Mouse (Mus musculus): ENCODE data around the gene Sik3. TPM values are rescaled to one million over a fixed set of nuclear protein-coding genes. Genes with fewer than 3 reads are reported as not detected.

Sik3 gene
- polyA plus RNA-seq, 1 experiment from 2014 or later: 12.6 TPM

GRCm38 (mm10) chr9:46243122-46243521 is 230.5 kb downstream of the Sik3 start:
- Histone ChIP-seq H3K9me3 (no peaks in the 10 kb centered on the region), H3K4me1 (no peaks in the 10 kb centered on the region), H3K27me3 (peaks cover 21% of the 10 kb centered on the region), H3K4me3 (no peak overlapping the region), H3K9ac (replicated peaks) (no peak overlapping the region), H3K27ac (replicated peaks) (no peak overlapping the region), H3K4me2 (replicated peaks) (no peak overlapping the region), H3K36me3 (no peaks in the 10 kb centered on the region)
- WGBS: 85% methylated on average over 4 of the region's 4 CpGs
- no peak for ATAC-seq (ENCODE audit: low FRiP score, low read depth)

GRCm38 (mm10) chr9:46243584-46243983 is 231.0 kb downstream of the Sik3 start:
- no peak overlapping the region for H3K4me2 ChIP-seq (replicated peaks)
- peaks cover 24% of the 10 kb centered on the region for H3K27me3 ChIP-seq
- no peak overlapping the region for H3K27ac ChIP-seq (replicated peaks)
- H3K9me3 ChIP-seq: no peaks in the 10 kb centered on the region
- 53% methylated on average over 8 of the region's 8 CpGs for WGBS
- ATAC-seq (ENCODE audit: low FRiP score, low read depth): no peak
- H3K9ac ChIP-seq (replicated peaks): no peak overlapping the region
- no peaks in the 10 kb centered on the region for H3K4me1 ChIP-seq
- H3K4me3 ChIP-seq: no peak overlapping the region
- H3K36me3 ChIP-seq: no peaks in the 10 kb centered on the region

DNA sequence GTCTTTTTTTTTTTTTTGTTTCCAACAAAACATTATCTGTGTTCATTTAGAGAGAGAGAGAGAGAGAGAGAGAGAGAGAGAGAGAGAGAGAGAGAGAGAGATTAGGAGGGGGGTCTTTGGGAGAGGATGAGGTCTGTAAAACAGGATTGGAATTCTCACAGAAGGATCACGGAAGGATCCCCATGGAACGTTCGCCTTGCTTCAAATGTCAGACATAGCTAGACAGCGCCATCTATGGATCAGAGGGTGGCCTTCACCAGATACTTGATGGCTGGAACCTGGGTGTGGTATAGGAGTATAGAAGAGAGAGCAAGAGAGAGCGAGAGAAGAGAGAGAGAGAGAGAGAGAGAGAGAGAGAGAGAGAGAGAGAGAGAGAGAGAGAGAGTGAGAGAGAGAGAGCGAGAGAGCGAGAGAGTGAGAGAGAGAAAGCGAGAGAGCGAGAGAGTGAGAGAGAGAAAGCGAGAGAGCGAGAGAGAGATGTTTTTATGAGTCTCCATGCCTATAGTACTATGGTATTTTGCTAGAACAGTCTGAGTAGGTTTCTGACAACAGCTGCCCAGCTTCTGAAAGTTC is 234.2 kb downstream of the Sik3 start:
- no peak for ATAC-seq (ENCODE audit: low FRiP score, low read depth)
- H3K4me2 ChIP-seq (replicated peaks): peak overlapping the region; percentile 11; the same call in 1 of the 2 replicates

DNA sequence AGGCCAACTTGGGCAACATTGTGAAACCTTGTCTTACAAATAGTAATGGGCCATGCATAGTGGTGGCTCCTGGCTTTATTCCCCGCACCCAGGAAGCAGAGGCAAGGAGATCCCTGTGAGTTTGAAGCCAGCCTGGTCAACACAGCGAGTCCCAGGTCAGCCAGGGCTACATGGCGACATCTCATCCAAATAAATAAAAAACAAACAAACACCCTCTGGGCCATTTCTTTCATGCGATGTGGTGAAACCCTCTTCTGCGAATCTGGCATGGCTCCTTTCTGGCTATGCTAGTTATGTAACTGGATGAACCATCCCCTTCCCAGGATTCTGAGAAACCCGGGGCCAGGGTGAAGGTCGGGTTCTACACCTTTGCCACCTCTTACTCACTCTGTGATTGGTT is 243.6 kb downstream of the Sik3 start:
- H3K4me2 ChIP-seq (replicated peaks): no peak overlapping the region
- no peak for ATAC-seq (ENCODE audit: low FRiP score, low read depth)
- H3K9ac ChIP-seq (replicated peaks): no peak overlapping the region
- 90% methylated on average over 7 of the region's 7 CpGs for WGBS
- H3K9me3 ChIP-seq: no peaks in the 10 kb centered on the region
- no peak overlapping the region for H3K4me3 ChIP-seq
- H3K27ac ChIP-seq (replicated peaks): no peak overlapping the region
- no peaks in the 10 kb centered on the region; the same call in 1 of the 2 replicates for H3K4me1 ChIP-seq
- peaks cover 61% of the 10 kb centered on the region for H3K27me3 ChIP-seq
- H3K36me3 ChIP-seq: no peaks in the 10 kb centered on the region

More for the DNA sequence above, 234.2 kb downstream of the Sik3 start:
- WGBS: 30% methylated on average over 11 of the region's 11 CpGs
- no peak overlapping the region for H3K9ac ChIP-seq (replicated peaks)
- peaks cover 35% of the 10 kb centered on the region for H3K27me3 ChIP-seq
- no peaks in the 10 kb centered on the region for H3K36me3 ChIP-seq
- H3K4me1 ChIP-seq: no peaks in the 10 kb centered on the region
- no peaks in the 10 kb centered on the region for H3K9me3 ChIP-seq
- no peak overlapping the region for H3K4me3 ChIP-seq
- H3K27ac ChIP-seq (replicated peaks): no peak overlapping the region

DNA sequence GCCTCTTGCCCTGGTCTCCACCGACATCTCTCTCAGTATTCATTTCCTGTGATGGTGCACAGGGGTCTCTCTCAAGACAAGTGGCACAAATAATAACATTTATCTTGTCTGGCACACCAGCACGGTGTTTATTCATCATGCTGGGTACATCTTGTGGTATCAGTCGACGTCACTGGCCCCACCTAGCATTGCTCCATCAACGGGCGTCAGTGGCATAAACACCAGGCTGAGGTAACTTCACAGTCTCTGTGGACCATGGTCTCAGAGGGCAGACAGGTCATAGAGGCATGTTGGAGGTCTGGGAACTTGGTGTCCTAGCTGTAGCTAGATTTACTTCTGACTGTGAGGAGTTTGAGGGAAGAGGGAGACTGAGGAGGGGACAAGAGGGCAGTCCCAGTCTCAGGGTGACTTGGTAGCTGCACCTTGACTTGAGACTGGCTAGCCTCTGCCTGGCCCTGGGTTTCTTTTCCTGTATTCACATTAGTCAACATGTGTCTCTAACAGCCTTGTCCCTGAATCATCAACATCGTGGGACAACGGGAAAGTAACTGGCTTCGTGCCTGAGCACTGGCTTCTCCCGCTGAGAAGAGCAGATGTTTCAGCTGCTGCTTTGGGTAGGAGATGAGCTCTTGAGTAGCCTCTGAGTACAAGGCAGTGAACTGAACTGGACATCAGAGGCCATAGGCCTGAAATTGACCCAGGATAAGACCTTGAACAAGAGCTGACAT is 244.2 kb downstream of the Sik3 start:
- no peaks in the 10 kb centered on the region; the same call in 1 of the 2 replicates for H3K4me1 ChIP-seq
- H3K4me2 ChIP-seq (replicated peaks): no peak overlapping the region
- no peak overlapping the region for H3K4me3 ChIP-seq
- no peaks in the 10 kb centered on the region for H3K36me3 ChIP-seq
- ATAC-seq (ENCODE audit: low FRiP score, low read depth): no peak
- no peaks in the 10 kb centered on the region for H3K9me3 ChIP-seq
- H3K9ac ChIP-seq (replicated peaks): no peak overlapping the region
- peaks cover 54% of the 10 kb centered on the region for H3K27me3 ChIP-seq
- H3K27ac ChIP-seq (replicated peaks): no peak overlapping the region
- WGBS: 91% methylated on average over 10 of the region's 10 CpGs

DNA sequence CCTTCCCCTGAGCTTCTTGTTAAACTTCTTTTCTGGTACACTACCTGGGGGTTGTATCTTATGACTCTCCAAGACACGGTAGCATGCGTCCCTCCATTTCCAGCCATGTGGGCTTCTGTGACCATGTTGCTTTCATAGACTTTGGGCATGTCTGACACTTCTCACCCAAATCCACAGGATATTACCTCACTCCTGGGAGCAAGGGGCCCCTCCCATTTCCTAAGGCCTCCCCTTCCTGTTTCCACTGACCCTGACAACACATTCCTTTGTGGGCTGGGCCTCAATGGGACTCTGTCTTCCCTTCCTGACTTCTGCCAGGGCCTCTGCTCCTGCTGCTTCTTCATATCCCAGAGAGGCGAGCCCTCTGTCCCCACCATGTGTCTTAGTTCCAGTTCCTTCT is 244.9 kb downstream of the Sik3 start:
- Histone ChIP-seq H3K4me3 (no peak overlapping the region), H3K36me3 (no peaks in the 10 kb centered on the region), H3K4me2 (replicated peaks) (no peak overlapping the region), H3K27ac (replicated peaks) (no peak overlapping the region), H3K9ac (replicated peaks) (no peak overlapping the region), H3K4me1 (no peaks in the 10 kb centered on the region; the same call in 1 of the 2 replicates), H3K27me3 (peaks cover 51% of the 10 kb centered on the region), H3K9me3 (no peaks in the 10 kb centered on the region)
- WGBS: 83% methylated on average over 3 of the region's 3 CpGs
- ATAC-seq (ENCODE audit: low FRiP score, low read depth): no peak

GRCm38 (mm10) chr9:46259111-46259510 is 246.5 kb downstream of the Sik3 start:
- no peak overlapping the region for H3K9ac ChIP-seq (replicated peaks)
- 92% methylated on average over 6 of the region's 6 CpGs for WGBS
- no peak for ATAC-seq (ENCODE audit: low FRiP score, low read depth)

GRCm38 (mm10) chr9:46261131-46261530 is 248.5 kb downstream of the Sik3 start:
- ATAC-seq (ENCODE audit: low FRiP score, low read depth): no peak
- Histone ChIP-seq H3K9ac (replicated peaks) (no peak overlapping the region), H3K4me3 (no peak overlapping the region), H3K36me3 (no peaks in the 10 kb centered on the region), H3K4me1 (no peaks in the 10 kb centered on the region), H3K27me3 (peaks cover 37% of the 10 kb centered on the region), H3K9me3 (no peaks in the 10 kb centered on the region), H3K4me2 (replicated peaks) (no peak overlapping the region), H3K27ac (replicated peaks) (no peak overlapping the region)
- WGBS: 87% methylated on average over 7 of the region's 7 CpGs

More at GRCm38 (mm10) chr9:46259111-46259510, 246.5 kb downstream of the Sik3 start:
- Histone ChIP-seq H3K36me3 (no peaks in the 10 kb centered on the region), H3K4me2 (replicated peaks) (no peak overlapping the region), H3K27me3 (peaks cover 38% of the 10 kb centered on the region), H3K4me3 (no peak overlapping the region), H3K27ac (replicated peaks) (no peak overlapping the region), H3K9me3 (no peaks in the 10 kb centered on the region), H3K4me1 (no peaks in the 10 kb centered on the region; the same call in 1 of the 2 replicates)

GRCm38 (mm10) chr9:46268343-46268873 is 255.8 kb downstream of the Sik3 start, which contains the start of gene Apoa5:
Apoa5 (plus strand) TSS chr9:46268633.
- Histone ChIP-seq H3K27me3 (peaks cover 52% of the 10 kb centered on the region), H3K27ac (replicated peaks) (no peak within 1 kb of the TSS), H3K4me2 (replicated peaks) (no peak within 1 kb of the TSS), H3K36me3 (no peaks in the 10 kb centered on the region), H3K9me3 (no peaks in the 10 kb centered on the region), H3K4me3 (no peak within 1 kb of the TSS), H3K9ac (replicated peaks) (no peak within 1 kb of the TSS), H3K4me1 (peaks cover under 1% of the 10 kb centered on the region)
- 63% methylated on average over 7 of the region's 7 CpGs for WGBS
- no peak for ATAC-seq (ENCODE audit: low FRiP score, low read depth)

GRCm38 (mm10) chr9:46269125-46269524 is 256.5 kb downstream of the Sik3 start:
- Histone ChIP-seq H3K9me3 (no peaks in the 10 kb centered on the region), H3K4me2 (replicated peaks) (no peak overlapping the region), H3K27me3 (peaks cover 52% of the 10 kb centered on the region), H3K27ac (replicated peaks) (no peak overlapping the region), H3K4me1 (peaks cover 7% of the 10 kb centered on the region), H3K4me3 (no peak overlapping the region), H3K36me3 (no peaks in the 10 kb centered on the region), H3K9ac (replicated peaks) (no peak overlapping the region)
- ATAC-seq (ENCODE audit: low FRiP score, low read depth): no peak
- 79% methylated on average over 5 of the region's 5 CpGs for WGBS

DNA sequence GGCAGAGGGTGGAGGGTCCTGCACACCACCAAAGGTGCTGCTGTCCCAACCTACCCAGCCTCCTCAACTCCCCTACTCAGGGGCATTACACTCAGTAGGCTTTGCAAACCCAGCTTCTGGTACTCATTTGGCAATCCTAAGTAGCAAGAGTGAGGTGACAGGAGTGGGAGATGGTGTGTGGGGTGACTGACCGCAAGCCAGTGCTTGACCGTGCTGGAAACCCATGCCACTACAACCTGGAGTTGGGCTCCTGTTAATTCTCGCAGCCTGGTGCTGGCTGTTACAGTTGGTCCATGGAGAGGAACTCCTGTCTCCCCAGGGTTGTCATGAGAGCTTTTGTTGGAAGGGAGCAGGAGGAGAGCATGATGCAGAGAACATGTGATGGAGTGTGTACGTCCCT is 258.2 kb downstream of the Sik3 start:
- H3K4me2 ChIP-seq (replicated peaks): no peak overlapping the region
- no peaks in the 10 kb centered on the region for H3K9me3 ChIP-seq
- H3K36me3 ChIP-seq: peaks cover 8% of the 10 kb centered on the region
- H3K27me3 ChIP-seq: peaks cover 48% of the 10 kb centered on the region
- H3K9ac ChIP-seq (replicated peaks): no peak overlapping the region
- H3K4me1 ChIP-seq: peaks cover 10% of the 10 kb centered on the region
- H3K27ac ChIP-seq (replicated peaks): no peak overlapping the region
- no peak for ATAC-seq (ENCODE audit: low FRiP score, low read depth)
- H3K4me3 ChIP-seq: no peak overlapping the region
- 94% methylated on average over 4 of the region's 4 CpGs for WGBS

DNA sequence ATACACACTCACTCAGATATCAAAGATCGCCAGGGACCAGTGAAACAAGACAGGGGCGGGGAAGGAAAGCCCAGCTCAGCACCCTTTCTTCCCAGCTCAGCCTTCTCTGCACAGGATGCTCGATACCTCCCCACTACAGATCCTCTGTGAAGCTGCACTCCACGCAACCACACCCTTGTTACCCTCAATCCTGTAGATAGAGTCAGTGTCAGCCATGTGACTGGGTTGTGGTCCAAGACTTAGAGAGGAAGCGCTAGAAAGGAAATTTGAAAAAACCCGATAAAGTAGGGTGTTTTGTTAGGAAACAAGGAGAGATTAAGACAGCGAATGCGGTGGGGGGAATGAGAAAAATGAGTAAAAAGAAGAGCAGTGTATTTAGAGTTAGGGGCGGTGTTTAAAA is 259.4 kb downstream of the Sik3 start:
- Histone ChIP-seq H3K4me2 (replicated peaks) (no peak overlapping the region), H3K36me3 (peaks cover 21% of the 10 kb centered on the region), H3K4me3 (no peak overlapping the region), H3K27me3 (peaks cover 45% of the 10 kb centered on the region), H3K9me3 (no peaks in the 10 kb centered on the region), H3K27ac (replicated peaks) (no peak overlapping the region), H3K9ac (replicated peaks) (no peak overlapping the region), H3K4me1 (peaks cover 10% of the 10 kb centered on the region)
- ATAC-seq (ENCODE audit: low FRiP score, low read depth): no peak
- 83% methylated on average over 9 of the region's 9 CpGs for WGBS
